Mouse (Mus musculus) bone marrow macrophage, adult 2 months (primary cell): ENCODE data around the gene Slc41a2. TPM values are rescaled to one million over a fixed set of nuclear protein-coding genes. Genes with fewer than 3 reads are reported as not detected.
A peak's percentile ranks its signal among the peaks of the same experiment; 100 is the strongest.
"Not testable (repeated sequence)": the region's sequence is repeated elsewhere in the genome, so short reads cannot be mapped to it uniquely, and the experiment has no call there.

Source experiments
- H3K27ac ChIP-seq: 2 replicates; pipeline ENCODE4 v1.5.1; 2012; ENCODE audit warnings: low read depth, low read length; ENCODE audit not compliant: insufficient read depth
- H3K4me1 ChIP-seq: 2 replicates; pipeline ENCODE4 v1.6.1; 2012; ENCODE audit warnings: low read length; ENCODE audit not compliant: control insufficient read depth, insufficient read depth
- H3K4me3 ChIP-seq: 2 replicates; pipeline ENCODE4 v1.5.1; 2012; ENCODE audit warnings: mild to moderate bottlenecking, low read length, moderate library complexity; ENCODE audit not compliant: insufficient read depth
- CTCF ChIP-seq: IDR thresholded peaks from 2 replicates; pipeline ENCODE4 v1.5.1; 2012; ENCODE audit warnings: low read depth, mild to moderate bottlenecking, low read length, moderate library complexity
- POLR2A ChIP-seq: IDR thresholded peaks from 2 replicates; pipeline ENCODE4 v1.6.1; 2012; ENCODE audit warnings: mild to moderate bottlenecking, low read depth, low read length, borderline replicate concordance
- polyA plus RNA-seq: library from polyadenylated mRNA; stranded (reverse); fragments of >200 nt; gene quantifications from 2 replicates; pipeline ENCODE4 v1.2.4, GENCODE M21; 2012; ENCODE audit not compliant: missing spikeins, insufficient read depth, insufficient read length

The Slc41a2 gene
- polyA plus RNA-seq, 1 experiment = 18.8 TPM

- TF ChIP-seq POLR2A (no peak), CTCF (no peak)
- Histone ChIP-seq H3K4me3 (no peak overlapping the region), H3K4me1 (peaks cover 16% of the 10 kb centered on the region), H3K27ac (peak overlapping the region; percentile 24; the same call in 1 of the 2 replicates)
Measured at GRCm38 (mm10) chr10:83353680-83354332, 16.1 kb upstream of the Slc41a2 start.

- not testable (repeated sequence) for H3K4me3 ChIP-seq, H3K27ac ChIP-seq
- peaks cover 13% of the 10 kb centered on the region for H3K4me1 ChIP-seq
Measured at GRCm38 (mm10) chr10:83351779-83352178, 14.1 kb upstream of the Slc41a2 start.

GRCm38 (mm10) chr10:83350689-83351088, 13.0 kb upstream of the Slc41a2 start:
- peaks cover 13% of the 10 kb centered on the region for H3K4me1 ChIP-seq
- TF ChIP-seq POLR2A (no peak), CTCF (no peak)
- no peak overlapping the region for H3K4me3 ChIP-seq
- no peak overlapping the region for H3K27ac ChIP-seq

DNA sequence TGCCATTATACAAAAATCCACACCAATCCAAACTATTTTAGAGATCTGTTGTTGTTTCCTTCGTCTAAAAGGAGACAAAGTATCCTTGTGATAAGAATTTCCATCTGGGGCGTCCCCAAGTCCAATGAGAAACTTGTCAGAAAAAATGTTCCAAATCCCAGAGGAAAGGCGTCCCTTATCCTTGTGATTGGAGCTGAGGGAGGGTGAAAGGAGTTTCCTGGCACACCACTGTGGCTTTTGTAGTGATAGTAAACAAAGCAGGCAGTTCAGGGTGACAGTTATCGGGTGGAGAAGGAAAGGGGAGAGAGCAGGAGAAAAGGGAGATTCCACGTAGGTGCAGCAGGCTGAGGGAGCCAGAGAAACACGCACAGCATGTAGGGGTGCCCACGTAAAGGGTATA, 9.8 kb upstream of the Slc41a2 start:
- Histone ChIP-seq H3K27ac (no peak overlapping the region), H3K4me3 (no peak overlapping the region), H3K4me1 (peaks cover 20% of the 10 kb centered on the region)
- TF ChIP-seq CTCF (no peak), POLR2A (no peak)

- TF ChIP-seq POLR2A (no peak), CTCF (no peak)
- Histone ChIP-seq H3K4me3 (no peak overlapping the region), H3K4me1 (peaks cover 32% of the 10 kb centered on the region), H3K27ac (no peak overlapping the region)
Measured at GRCm38 (mm10) chr10:83346359-83346736, 8.7 kb upstream of the Slc41a2 start.

DNA sequence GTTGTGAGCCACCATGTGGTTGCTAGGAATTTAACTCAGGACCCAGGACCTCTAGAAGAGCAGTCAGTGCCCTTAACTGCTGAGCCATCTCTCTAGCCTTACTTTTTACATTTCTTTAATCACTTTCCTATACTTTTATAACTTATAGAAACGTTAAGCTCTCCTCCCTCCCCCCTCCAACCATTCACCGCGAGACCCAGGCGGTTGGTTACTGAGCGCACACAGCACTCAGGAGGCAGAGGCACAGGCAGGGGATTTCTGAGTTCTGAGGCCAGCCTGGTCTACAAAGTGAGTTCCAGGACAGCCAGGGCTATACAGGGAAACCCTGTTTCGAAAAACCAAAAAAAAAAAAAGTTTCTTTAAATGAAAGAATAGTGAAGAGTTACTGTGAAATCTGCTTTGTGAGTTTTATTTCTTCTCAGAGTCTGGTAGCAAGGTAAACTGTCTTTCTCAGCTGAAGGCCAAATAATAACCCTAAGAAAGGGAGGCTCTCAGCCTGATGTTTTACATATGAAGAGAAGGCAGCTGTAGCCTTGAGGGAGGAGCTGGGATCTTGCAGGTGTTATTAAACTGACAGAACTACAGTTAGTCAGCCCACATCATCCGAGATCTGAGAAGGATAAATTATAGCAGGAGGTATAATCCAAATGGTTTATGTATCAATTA, 8.1 kb upstream of the Slc41a2 start:
- Histone ChIP-seq H3K4me3 (no peak overlapping the region), H3K4me1 (peaks cover 33% of the 10 kb centered on the region), H3K27ac (no peak overlapping the region)
- TF ChIP-seq POLR2A (no peak), CTCF (no peak)

DNA sequence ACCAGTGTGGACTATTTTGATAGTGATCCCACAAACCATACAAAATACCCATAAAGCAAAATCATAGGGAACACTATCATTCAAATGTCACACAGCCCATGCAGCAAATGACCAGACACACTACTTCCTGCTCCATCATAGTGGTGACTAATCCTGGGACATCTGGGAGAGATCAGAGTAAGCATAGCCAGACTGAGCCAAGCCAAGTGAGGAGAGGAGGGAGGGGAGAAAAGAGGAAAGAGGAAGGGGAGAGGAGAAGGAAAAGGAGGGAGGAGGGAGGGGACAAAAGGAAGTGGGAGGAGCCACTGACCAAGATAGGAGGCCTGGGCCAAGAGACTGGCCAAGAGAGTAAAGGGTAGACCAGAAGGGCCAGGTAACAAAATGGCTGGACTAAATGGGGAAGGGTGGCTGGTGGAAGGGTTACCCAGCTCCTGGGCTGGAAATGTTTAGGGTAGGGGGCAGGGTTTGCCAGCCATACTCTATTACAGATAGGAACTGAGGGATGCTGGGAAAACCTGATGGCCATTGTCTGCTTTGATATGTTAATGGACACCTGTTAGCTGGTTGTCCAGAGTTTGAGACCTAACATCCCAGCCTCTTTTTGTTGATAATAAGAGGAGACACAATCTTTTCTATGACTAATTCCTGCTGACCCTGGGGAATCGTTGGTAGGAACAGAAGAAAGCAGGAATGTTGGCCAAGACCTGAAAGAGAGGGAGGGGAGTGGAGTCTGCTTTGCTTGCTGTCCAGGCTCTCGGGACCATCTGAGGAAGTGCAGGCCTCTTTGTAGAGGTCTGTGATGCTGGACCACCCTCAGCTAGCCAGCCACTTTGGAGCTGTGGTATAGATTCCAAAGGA, 6.4 kb upstream of the Slc41a2 start:
- peaks cover 33% of the 10 kb centered on the region for H3K4me1 ChIP-seq

DNA sequence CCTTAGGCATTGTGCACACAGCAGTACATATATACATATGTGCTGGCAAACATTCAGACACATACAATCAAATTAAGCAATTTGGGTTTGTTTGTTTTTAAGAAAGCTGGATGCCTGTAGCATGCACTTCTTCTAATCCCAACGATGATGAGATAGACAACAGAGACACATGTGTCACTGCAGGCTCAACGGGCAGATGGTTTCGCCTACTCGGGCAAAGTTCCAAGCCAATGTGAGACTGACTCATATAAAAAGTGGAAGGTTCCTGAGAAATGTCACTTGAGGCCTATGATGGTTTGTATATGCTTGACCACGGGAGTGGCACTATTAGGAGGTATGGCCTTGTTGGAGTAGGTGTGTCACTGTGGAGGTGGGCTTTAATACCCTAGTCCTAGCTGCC, 5.5 kb upstream of the Slc41a2 start:
- H3K27ac ChIP-seq = peak overlapping the region; percentile 91
- H3K4me3 ChIP-seq = no peak overlapping the region
- peaks cover 33% of the 10 kb centered on the region for H3K4me1 ChIP-seq
- no peak for TF ChIP-seq CTCF
- TF ChIP-seq POLR2A = no peak

More for the DNA sequence above, 6.4 kb upstream of the Slc41a2 start:
- TF ChIP-seq CTCF (no peak), POLR2A (no peak)
- Histone ChIP-seq H3K4me3 (no peak overlapping the region), H3K27ac (peak overlapping the region; percentile 91)

DNA sequence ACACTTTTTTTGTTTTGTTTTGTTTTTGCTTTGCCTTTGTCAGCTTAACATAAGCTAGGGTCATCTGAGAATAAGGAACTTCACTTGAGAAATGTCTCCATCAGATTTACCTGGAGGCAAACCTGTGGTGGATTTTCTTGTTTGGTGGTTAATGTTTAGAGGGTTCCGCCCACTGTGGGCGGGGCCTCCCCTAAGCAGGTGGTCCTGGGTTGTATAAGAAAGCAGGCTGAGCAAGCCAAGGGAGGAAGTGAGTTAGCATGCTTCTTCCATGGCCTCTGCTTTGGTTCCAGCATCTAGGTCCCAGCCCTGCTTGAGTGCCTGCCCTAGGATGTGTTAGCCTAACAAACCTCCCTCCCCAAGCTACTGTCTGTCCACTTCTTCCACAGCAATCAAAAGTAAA, 3.5 kb upstream of the Slc41a2 start:
- Histone ChIP-seq H3K27ac (no peak overlapping the region), H3K4me3 (no peak overlapping the region), H3K4me1 (peaks cover 40% of the 10 kb centered on the region)
- no peak for TF ChIP-seq POLR2A
- no peak for TF ChIP-seq CTCF

DNA sequence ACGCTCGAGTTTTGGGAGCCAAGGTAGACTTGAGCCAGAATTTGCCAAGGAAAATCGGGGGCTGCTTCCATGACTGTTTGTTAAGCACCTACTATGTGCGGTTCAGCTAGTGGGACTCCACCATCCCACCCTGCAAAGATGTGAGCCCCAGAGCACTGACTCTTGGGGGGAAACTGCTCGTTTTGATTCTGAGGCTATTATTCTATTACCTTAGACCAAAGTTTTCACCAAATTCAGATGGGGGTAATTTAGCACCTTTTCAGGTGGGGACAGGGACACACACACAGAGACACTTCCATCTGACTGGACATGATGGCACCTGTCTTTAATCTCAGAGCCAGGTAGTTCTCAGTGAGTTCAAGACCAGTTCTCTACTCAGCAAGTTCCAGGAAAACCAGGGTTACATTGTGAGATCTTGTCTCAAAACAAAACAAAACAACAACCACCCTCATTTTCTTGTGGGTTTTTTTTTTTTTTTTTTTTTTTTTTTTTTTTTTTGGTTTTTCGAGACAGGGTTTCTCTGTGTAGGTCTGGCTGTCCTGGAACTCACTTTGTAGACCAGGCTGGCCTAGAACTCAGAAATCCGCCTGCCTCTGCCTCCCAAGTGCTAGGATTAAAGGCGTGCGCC, 403 bp upstream of the Slc41a2 start:
- Histone ChIP-seq H3K27ac (peak overlapping the region; percentile 71), H3K4me1 (peaks cover 28% of the 10 kb centered on the region), H3K4me3 (peak overlapping the region; percentile 68)
- TF ChIP-seq CTCF = no peak
- no peak for TF ChIP-seq POLR2A
